Comparison of ENCODE assay signal across 8 mouse cellular contexts in the genomic region with DNA sequence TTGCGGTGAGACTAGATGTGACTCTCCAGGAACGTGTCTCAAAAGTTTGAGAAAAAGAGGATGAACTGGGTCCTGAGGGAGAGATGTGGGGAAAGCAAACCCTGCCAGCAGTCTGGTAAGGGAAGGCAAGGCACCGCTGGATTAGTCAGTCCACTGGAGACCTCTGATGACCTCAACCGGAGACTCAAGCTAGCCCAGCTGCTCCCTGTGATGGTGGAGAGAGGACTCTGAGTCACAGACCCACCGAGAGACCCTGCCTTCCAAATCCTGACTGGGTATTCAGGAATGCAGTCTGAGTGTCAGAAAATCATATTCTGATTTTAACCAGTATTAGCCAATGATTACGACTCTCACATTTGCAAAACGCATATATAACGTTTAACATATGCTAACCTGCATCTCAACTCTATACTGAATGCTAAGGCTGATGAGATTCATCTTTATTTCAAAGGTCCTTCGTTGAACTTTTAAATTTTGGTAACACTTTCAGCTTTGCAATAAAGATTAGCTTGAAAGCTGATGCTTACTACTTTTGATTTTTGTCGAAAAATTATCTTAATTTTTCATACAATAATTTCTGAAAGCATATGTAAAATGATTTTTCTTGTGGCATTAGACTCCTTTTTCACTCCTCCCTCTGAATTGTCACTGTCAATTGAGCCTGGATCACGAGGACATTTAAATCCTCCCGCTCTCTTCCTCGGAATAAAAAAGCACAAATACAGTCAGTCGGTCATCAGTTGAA. TPM values are rescaled to one million over a fixed set of nuclear protein-coding genes. Genes with fewer than 3 reads are reported as not detected.
A peak's percentile ranks its signal among the peaks of the same experiment; 100 is the strongest.
DNase-seq lines count a peak whose midpoint lies in the region; ATAC-seq and TF ChIP-seq lines count a peak whose summit lies in the region.

No protein-coding gene starts in this region.

- no peak overlapping the region for H3K27ac ChIP-seq in kidney, embryonic 16.5 days (ENCODE audit: low read length)
- no peak overlapping the region for H3K27ac ChIP-seq in embryonic facial prominence, embryonic 11.5 days (replicated peaks; ENCODE audit: low read depth, low read length)
- H3K27ac ChIP-seq in intestine, embryonic 15.5 days: no peak overlapping the region

- ATAC-seq in kidney, embryonic 16.5 days (ENCODE audit: low FRiP score, low TSS enrichment): no peak
- no peak for ATAC-seq in embryonic facial prominence, embryonic 11.5 days (replicated peaks; ENCODE audit: insufficient number of reproducible peaks, low FRiP score, low TSS enrichment, low read depth)
- no peak for ATAC-seq in intestine, embryonic 15.5 days

- H3K9ac ChIP-seq in kidney, embryonic 16.5 days (replicated peaks; ENCODE audit: low read length): no peak overlapping the region
- no peak overlapping the region for H3K9ac ChIP-seq in embryonic facial prominence, embryonic 11.5 days (replicated peaks; ENCODE audit: low read length)
- no peak overlapping the region for H3K9ac ChIP-seq in intestine, embryonic 15.5 days

- H3ac ChIP-seq in myocyte (ENCODE audit: control insufficient read depth, insufficient read length): no peak overlapping the region

- no peak for TF ChIP-seq POLR2A in myocyte (IDR thresholded peaks at IDR 0.05; ENCODE audit: insufficient read length, low read depth)

- H3K9me3 ChIP-seq in kidney, embryonic 16.5 days (ENCODE audit: low read length): no peaks in the 10 kb centered on the region
- H3K9me3 ChIP-seq in embryonic facial prominence, embryonic 11.5 days (replicated peaks; ENCODE audit: control insufficient read depth, low read length): no peaks in the 10 kb centered on the region
- no peaks in the 10 kb centered on the region for H3K9me3 ChIP-seq in intestine, embryonic 15.5 days

- H3K4me3 ChIP-seq in kidney, embryonic 16.5 days (ENCODE audit: low read length): peak overlapping the region; percentile 52
- H3K4me3 ChIP-seq in embryonic facial prominence, embryonic 11.5 days (ENCODE audit: low read depth, low read length): peak overlapping the region; percentile 9; the same call in 1 of the 2 replicates
- H3K4me3 ChIP-seq in intestine, embryonic 15.5 days (replicated peaks): peak overlapping the region; percentile 34
- no peak overlapping the region for H3K4me3 ChIP-seq in myocyte

- DNase-seq in kidney, adult 11 months: no peak
- DNase-seq in embryonic facial prominence, embryonic 11.5 days (ENCODE audit: low spot score): no peak
- DNase-seq in retina, postnatal 1 day: no peak
- no peak for DNase-seq in right cerebral cortex, postnatal 25 days
- DNase-seq in left cerebral cortex, adult 9 months (ENCODE audit: low spot score in 2 of 2): no peak

- 37% methylated on average over 14 of the region's 14 CpGs for WGBS in kidney, embryonic 16.5 days
- 32% methylated on average over 14 of the region's 14 CpGs for WGBS in embryonic facial prominence, embryonic 11.5 days
- WGBS in intestine, embryonic 15.5 days: 38% methylated on average over 14 of the region's 14 CpGs

- H3K4me2 ChIP-seq in kidney, embryonic 16.5 days (replicated peaks; ENCODE audit: low read depth, low read length): peak overlapping the region; percentile 74
- peak overlapping the region; percentile 67 for H3K4me2 ChIP-seq in embryonic facial prominence, embryonic 11.5 days (ENCODE audit: low read depth, low read length)
- H3K4me2 ChIP-seq in intestine, embryonic 15.5 days (replicated peaks): peak overlapping the region; percentile 73
- peak overlapping the region; percentile 44 for H3K4me2 ChIP-seq in myocyte (ENCODE audit: low read depth)

- no peaks in the 10 kb centered on the region for H3K36me3 ChIP-seq in kidney, embryonic 16.5 days (ENCODE audit: insufficient read depth, low read length)
- H3K36me3 ChIP-seq in embryonic facial prominence, embryonic 11.5 days (replicated peaks; ENCODE audit: control insufficient read depth, insufficient read depth, low read depth, low read length): no peaks in the 10 kb centered on the region
- H3K36me3 ChIP-seq in intestine, embryonic 15.5 days: no peaks in the 10 kb centered on the region
- no peaks in the 10 kb centered on the region for H3K36me3 ChIP-seq in myocyte (ENCODE audit: control insufficient read depth, insufficient read depth)

- H3K79me2 ChIP-seq in myocyte (ENCODE audit: control insufficient read depth, insufficient read depth): no peaks in the 10 kb centered on the region

- peaks cover 6% of the 10 kb centered on the region; the same call in 1 of the 2 replicates for H3K27me3 ChIP-seq in kidney, embryonic 16.5 days (ENCODE audit: insufficient read depth, low read length)
- peaks cover 8% of the 10 kb centered on the region for H3K27me3 ChIP-seq in embryonic facial prominence, embryonic 11.5 days (ENCODE audit: control insufficient read depth, insufficient read depth, low read length)
- H3K27me3 ChIP-seq in intestine, embryonic 15.5 days (replicated peaks): no peaks in the 10 kb centered on the region
- no peaks in the 10 kb centered on the region for H3K27me3 ChIP-seq in myocyte (ENCODE audit: control insufficient read depth, insufficient read depth, insufficient read length)

- H3K4me1 ChIP-seq in kidney, embryonic 16.5 days (ENCODE audit: insufficient read depth, low read length): peaks cover 10% of the 10 kb centered on the region
- H3K4me1 ChIP-seq in embryonic facial prominence, embryonic 11.5 days (ENCODE audit: control insufficient read depth, insufficient read depth, low read length): no peaks in the 10 kb centered on the region
- peaks cover 10% of the 10 kb centered on the region; the same call in 1 of the 2 replicates for H3K4me1 ChIP-seq in intestine, embryonic 15.5 days (replicated peaks)

TF ChIP-seq in myocyte, 11 proteins besides CTCF, POLR2A, EP300 and RAD21:
- TF ChIP-seq CEBPB (IDR thresholded peaks at IDR 0.05; ENCODE audit: insufficient read depth, poor library complexity, severe bottlenecking) (no peak), POLR2AphosphoS2 (IDR thresholded peaks at IDR 0.05; ENCODE audit: insufficient read length, low read depth) (no peak), MYOD1 (IDR thresholded peaks at IDR 0.05; ENCODE audit: control insufficient read depth in 1 of 3, insufficient read length in 2 of 3, low read depth in 2 of 3) (peak in 1 of 3 experiments; percentile 37), TCF12 (IDR thresholded peaks at IDR 0.05; ENCODE audit: insufficient read depth, poor library complexity, severe bottlenecking) (no peak)

RNA-seq across cellular contexts. Expression of a gene that starts 3.0 kb away (rescaled TPM):
- 4.4 and 4.8 TPM in 2 replicates for polyA plus RNA-seq in kidney, embryonic 16.5 days (2015; fragmentation: Nextera tagmentation; extraction: Ambion mirVana)
- polyA plus RNA-seq in embryonic facial prominence, embryonic 11.5 days (2014; fragmentation: Nextera tagmentation; extraction: Ambion mirVana): 0.27 and 0.33 TPM in 2 replicates
- 1.1 and 2.7 TPM in 2 replicates for polyA plus RNA-seq in intestine, embryonic 15.5 days (2015; fragmentation: Nextera tagmentation; extraction: Ambion mirVana)
- 5.4 TPM for polyA plus RNA-seq in myocyte (2012; fragmentation: generic; extraction: Trizol)

RNA-seq across cellular contexts. Expression of a gene that starts 3.5 kb away (rescaled TPM):
- 0.86 and 1.2 TPM in 2 replicates for polyA plus RNA-seq in kidney, embryonic 16.5 days (2015; fragmentation: Nextera tagmentation; extraction: Ambion mirVana)
- 7.7 and 14.0 TPM in 2 replicates for polyA plus RNA-seq in embryonic facial prominence, embryonic 11.5 days (2014; fragmentation: Nextera tagmentation; extraction: Ambion mirVana)
- 3.7 and 5.4 TPM in 2 replicates for polyA plus RNA-seq in intestine, embryonic 15.5 days (2015; fragmentation: Nextera tagmentation; extraction: Ambion mirVana)
- 13.2 TPM for polyA plus RNA-seq in myocyte (2012; fragmentation: generic; extraction: Trizol)

RNA-seq across cellular contexts. Expression of a gene that starts 5.8 kb away (rescaled TPM):
- 7.1 and 7.2 TPM in 2 replicates for polyA plus RNA-seq in kidney, embryonic 16.5 days (2015; fragmentation: Nextera tagmentation; extraction: Ambion mirVana)
- 3.2 and 3.8 TPM in 2 replicates for polyA plus RNA-seq in embryonic facial prominence, embryonic 11.5 days (2014; fragmentation: Nextera tagmentation; extraction: Ambion mirVana)
- polyA plus RNA-seq in intestine, embryonic 15.5 days (2015; fragmentation: Nextera tagmentation; extraction: Ambion mirVana): 4.1 and 6.4 TPM in 2 replicates
- polyA plus RNA-seq in myocyte (2012; fragmentation: generic; extraction: Trizol): 31.3 TPM

RNA-seq across cellular contexts. Expression of a gene that starts 22.8 kb away (rescaled TPM):
- polyA plus RNA-seq in kidney, embryonic 16.5 days (2015; fragmentation: Nextera tagmentation; extraction: Ambion mirVana): 712 and 779 TPM in 2 replicates
- 755 and 775 TPM in 2 replicates for polyA plus RNA-seq in embryonic facial prominence, embryonic 11.5 days (2014; fragmentation: Nextera tagmentation; extraction: Ambion mirVana)
- polyA plus RNA-seq in intestine, embryonic 15.5 days (2015; fragmentation: Nextera tagmentation; extraction: Ambion mirVana): 815 and 831 TPM in 2 replicates
- polyA plus RNA-seq in myocyte (2012; fragmentation: generic; extraction: Trizol): 2,993 TPM

RNA-seq across cellular contexts. Expression of a gene that starts 48.5 kb away (rescaled TPM):
- polyA plus RNA-seq in kidney, embryonic 16.5 days (2015; fragmentation: Nextera tagmentation; extraction: Ambion mirVana): 17.0 and 18.3 TPM in 2 replicates
- 2.0 and 2.8 TPM in 2 replicates for polyA plus RNA-seq in embryonic facial prominence, embryonic 11.5 days (2014; fragmentation: Nextera tagmentation; extraction: Ambion mirVana)
- polyA plus RNA-seq in intestine, embryonic 15.5 days (2015; fragmentation: Nextera tagmentation; extraction: Ambion mirVana): 16.0 and 16.4 TPM in 2 replicates
- polyA plus RNA-seq in myocyte (2012; fragmentation: generic; extraction: Trizol): 6.9 TPM
